Mouse (Mus musculus) adrenal gland, postnatal 25 days (tissue): ENCODE measurements around the gene Kif7. TPM values are rescaled to one million over a fixed set of nuclear protein-coding genes. Genes with fewer than 3 reads are reported as not detected.

Source experiments
- DNase-seq: peaks from one replicate; pipeline ENCODE4 v3.0.0; 2021; ENCODE audit warnings: mixed read lengths
- total RNA-seq: library from RNA; stranded (reverse); gene quantifications from 2 replicates; pipeline ENCODE4 v1.2.3, GENCODE M21; 2021

Kif7 gene
- total RNA-seq, 1 experiment from 2014 or later = 4.6 TPM

GRCm38 (mm10) chr7:79721386-79721977 lies 6.0 kb upstream of the Kif7 start:
- peak; percentile 72 for DNase-seq

GRCm38 (mm10) chr7:79710831-79711230 lies 4.7 kb downstream of the Kif7 start:
- DNase-seq = no peak

- peak; percentile 44 for DNase-seq
Measured at GRCm38 (mm10) chr7:79710130-79710607, 5.4 kb downstream of the Kif7 start.

- no peak for DNase-seq
Measured at GRCm38 (mm10) chr7:79705210-79705609, 10.3 kb downstream of the Kif7 start.

- DNase-seq = no peak
Measured at GRCm38 (mm10) chr7:79702755-79703154, 12.8 kb downstream of the Kif7 start.

- DNase-seq = no peak
Measured at GRCm38 (mm10) chr7:79696495-79696894, 19.0 kb downstream of the Kif7 start.

GRCm38 (mm10) chr7:79680231-79680630 lies 35.3 kb downstream of the Kif7 start:
- no peak for DNase-seq

- DNase-seq = no peak
Measured at GRCm38 (mm10) chr7:79679186-79679585, 36.3 kb downstream of the Kif7 start.

- DNase-seq = no peak
Measured at GRCm38 (mm10) chr7:79670900-79671604, 44.5 kb downstream of the Kif7 start.

- no peak for DNase-seq
Measured at GRCm38 (mm10) chr7:79666690-79667089, 48.8 kb downstream of the Kif7 start.

- no peak for DNase-seq
Measured at GRCm38 (mm10) chr7:79661253-79661890, 54.1 kb downstream of the Kif7 start.

GRCm38 (mm10) chr7:79660291-79661150 lies 55.0 kb downstream of the Kif7 start:
- DNase-seq = peak; percentile 6

- DNase-seq = peak; percentile 95
Measured at GRCm38 (mm10) chr7:79659578-79660290, 55.8 kb downstream of the Kif7 start, which contains the start of gene Ticrr. TSS of gene Ticrr (plus strand) at chr7:79660196.

GRCm38 (mm10) chr7:79654586-79654985 lies 60.9 kb downstream of the Kif7 start:
- DNase-seq = no peak

GRCm38 (mm10) chr7:79654185-79654584 lies 61.3 kb downstream of the Kif7 start:
- DNase-seq = no peak

GRCm38 (mm10) chr7:79649005-79649404 lies 66.5 kb downstream of the Kif7 start:
- DNase-seq = peak; percentile 67

Other genes with a start within 250 kb of the Kif7 start
- 61.6 and 81.1 TPM in 2 replicates for gene Polg, start 249.4 kb downstream of the Kif7 start, total RNA-seq
- 14.6 and 14.9 TPM in 2 replicates for gene Rhcg, start 98.1 kb downstream of the Kif7 start, total RNA-seq
- gene Ticrr, start 55.5 kb downstream of the Kif7 start, total RNA-seq = 0.90 and 1.1 TPM in 2 replicates
- gene Plin1, start 17.2 kb upstream of the Kif7 start, total RNA-seq = 312 and 334 TPM in 2 replicates
- 42.6 and 59.9 TPM in 2 replicates for gene Pex11a, start 27.4 kb upstream of the Kif7 start, total RNA-seq
- 1.7 and 2.1 TPM in 2 replicates for gene Wdr93, start 27.4 kb upstream of the Kif7 start, total RNA-seq
- gene Mesp1, start 78.1 kb upstream of the Kif7 start, total RNA-seq = not detected in 2 replicates
- 0.30 TPM in 1 of 2 replicates, not detected in the other for gene Mesp2, start 95.0 kb upstream of the Kif7 start, total RNA-seq
- gene Anpep, start 145.3 kb upstream of the Kif7 start, total RNA-seq = 4.1 and 6.0 TPM in 2 replicates
- 23.8 and 34.0 TPM in 2 replicates for gene Ap3s2, start 204.9 kb upstream of the Kif7 start, total RNA-seq
- 16.1 and 23.5 TPM in 2 replicates for gene Arpin, start 219.6 kb upstream of the Kif7 start, total RNA-seq